Mouse (Mus musculus): ENCODE results near the gene Tectb. TPM values are rescaled to one million over a fixed set of nuclear protein-coding genes. Genes with fewer than 3 reads are reported as not detected.

Tectb gene
- polyA plus RNA-seq, 1 experiment: not detected

- H3K4me1 ChIP-seq (ENCODE audit: control insufficient read depth, insufficient read depth, insufficient read length, low read length): no peaks in the 10 kb centered on the region
- no peaks in the 10 kb centered on the region for H3K27me3 ChIP-seq (ENCODE audit: control insufficient read depth, insufficient read depth, low read length)
- H3K27ac ChIP-seq (ENCODE audit: insufficient read depth, low read depth, low read length): no peak overlapping the region
- WGBS: 78% methylated on average over 1 of the region's 1 CpGs
- TF ChIP-seq CTCF (IDR thresholded peaks at IDR 0.05; ENCODE audit: extremely low read depth, insufficient read length, insufficient replicate concordance, low read depth, low read length) (no peak), POLR2A (IDR thresholded peaks at IDR 0.05; ENCODE audit: low read depth, low read length) (no peak)
- H3K36me3 ChIP-seq (ENCODE audit: control insufficient read depth, insufficient read depth, low read length): no peaks in the 10 kb centered on the region
- no peak overlapping the region for H3K4me3 ChIP-seq (ENCODE audit: low read depth, low read length)
Observed at GRCm38 (mm10) chr19:55171585-55171984, 8.9 kb upstream of the Tectb start.

- WGBS: 93% methylated on average over 3 of the region's 3 CpGs
- Histone ChIP-seq H3K36me3 (ENCODE audit: control insufficient read depth, insufficient read depth, low read length) (no peaks in the 10 kb centered on the region), H3K27me3 (ENCODE audit: control insufficient read depth, insufficient read depth, low read length) (no peaks in the 10 kb centered on the region), H3K4me3 (ENCODE audit: low read depth, low read length) (no peak overlapping the region), H3K4me1 (ENCODE audit: control insufficient read depth, insufficient read depth, insufficient read length, low read length) (no peaks in the 10 kb centered on the region), H3K27ac (ENCODE audit: insufficient read depth, low read depth, low read length) (no peak overlapping the region)
- TF ChIP-seq CTCF (IDR thresholded peaks at IDR 0.05; ENCODE audit: extremely low read depth, insufficient read length, insufficient replicate concordance, low read depth, low read length) (no peak), POLR2A (IDR thresholded peaks at IDR 0.05; ENCODE audit: low read depth, low read length) (no peak)
Observed at GRCm38 (mm10) chr19:55177143-55177542, 3.4 kb upstream of the Tectb start.

- Histone ChIP-seq H3K36me3 (ENCODE audit: control insufficient read depth, insufficient read depth, low read length) (no peaks in the 10 kb centered on the region), H3K4me1 (ENCODE audit: control insufficient read depth, insufficient read depth, insufficient read length, low read length) (no peaks in the 10 kb centered on the region), H3K4me3 (ENCODE audit: low read depth, low read length) (no peak overlapping the region), H3K27ac (ENCODE audit: insufficient read depth, low read depth, low read length) (no peak overlapping the region), H3K27me3 (ENCODE audit: control insufficient read depth, insufficient read depth, low read length) (no peaks in the 10 kb centered on the region)
- 70% methylated on average over 7 of the region's 7 CpGs for WGBS
- no peak for TF ChIP-seq POLR2A (IDR thresholded peaks at IDR 0.05; ENCODE audit: low read depth, low read length)
Observed at GRCm38 (mm10) chr19:55184442-55184841, 3.9 kb downstream of the Tectb start.

GRCm38 (mm10) chr19:55185074-55185473, 4.5 kb downstream of the Tectb start:
- no peak overlapping the region for H3K4me3 ChIP-seq (ENCODE audit: low read depth, low read length)
- H3K27me3 ChIP-seq (ENCODE audit: control insufficient read depth, insufficient read depth, low read length): no peaks in the 10 kb centered on the region
- TF ChIP-seq POLR2A (IDR thresholded peaks at IDR 0.05; ENCODE audit: low read depth, low read length) (no peak), CTCF (IDR thresholded peaks at IDR 0.05; ENCODE audit: extremely low read depth, insufficient read length, insufficient replicate concordance, low read depth, low read length) (no peak)
- 76% methylated on average over 7 of the region's 7 CpGs for WGBS
- H3K4me1 ChIP-seq (ENCODE audit: control insufficient read depth, insufficient read depth, insufficient read length, low read length): no peaks in the 10 kb centered on the region
- no peak overlapping the region for H3K27ac ChIP-seq (ENCODE audit: insufficient read depth, low read depth, low read length)
- H3K36me3 ChIP-seq (ENCODE audit: control insufficient read depth, insufficient read depth, low read length): no peaks in the 10 kb centered on the region

GRCm38 (mm10) chr19:55185651-55186050, 5.1 kb downstream of the Tectb start:
- no peaks in the 10 kb centered on the region for H3K36me3 ChIP-seq (ENCODE audit: control insufficient read depth, insufficient read depth, low read length)
- H3K27ac ChIP-seq (ENCODE audit: insufficient read depth, low read depth, low read length): no peak overlapping the region
- no peaks in the 10 kb centered on the region for H3K27me3 ChIP-seq (ENCODE audit: control insufficient read depth, insufficient read depth, low read length)
- H3K4me1 ChIP-seq (ENCODE audit: control insufficient read depth, insufficient read depth, insufficient read length, low read length): no peaks in the 10 kb centered on the region
- no peak overlapping the region for H3K4me3 ChIP-seq (ENCODE audit: low read depth, low read length)
- TF ChIP-seq POLR2A (IDR thresholded peaks at IDR 0.05; ENCODE audit: low read depth, low read length) (no peak), CTCF (IDR thresholded peaks at IDR 0.05; ENCODE audit: extremely low read depth, insufficient read length, insufficient replicate concordance, low read depth, low read length) (no peak)
- WGBS: 69% methylated on average over 3 of the region's 3 CpGs

- 29% methylated on average over 5 of the region's 5 CpGs for WGBS
- H3K4me3 ChIP-seq (ENCODE audit: low read depth, low read length): no peak overlapping the region
- no peaks in the 10 kb centered on the region for H3K27me3 ChIP-seq (ENCODE audit: control insufficient read depth, insufficient read depth, low read length)
- TF ChIP-seq POLR2A (IDR thresholded peaks at IDR 0.05; ENCODE audit: low read depth, low read length) (no peak), CTCF (IDR thresholded peaks at IDR 0.05; ENCODE audit: extremely low read depth, insufficient read length, insufficient replicate concordance, low read depth, low read length) (no peak)
- H3K36me3 ChIP-seq (ENCODE audit: control insufficient read depth, insufficient read depth, low read length): no peaks in the 10 kb centered on the region
- H3K27ac ChIP-seq (ENCODE audit: insufficient read depth, low read depth, low read length): no peak overlapping the region
- H3K4me1 ChIP-seq (ENCODE audit: control insufficient read depth, insufficient read depth, insufficient read length, low read length): no peaks in the 10 kb centered on the region
Observed at GRCm38 (mm10) chr19:55190065-55190464, 9.5 kb downstream of the Tectb start.

GRCm38 (mm10) chr19:55191596-55191995, 11.1 kb downstream of the Tectb start:
- H3K4me3 ChIP-seq (ENCODE audit: low read depth, low read length): no peak overlapping the region
- no peaks in the 10 kb centered on the region for H3K36me3 ChIP-seq (ENCODE audit: control insufficient read depth, insufficient read depth, low read length)
- no peak overlapping the region for H3K27ac ChIP-seq (ENCODE audit: insufficient read depth, low read depth, low read length)
- no peak for TF ChIP-seq POLR2A (IDR thresholded peaks at IDR 0.05; ENCODE audit: low read depth, low read length)
- TF ChIP-seq CTCF (IDR thresholded peaks at IDR 0.05; ENCODE audit: extremely low read depth, insufficient read length, insufficient replicate concordance, low read depth, low read length): no peak
- WGBS: 67% methylated on average over 2 of the region's 2 CpGs
- H3K4me1 ChIP-seq (ENCODE audit: control insufficient read depth, insufficient read depth, insufficient read length, low read length): no peaks in the 10 kb centered on the region
- H3K27me3 ChIP-seq (ENCODE audit: control insufficient read depth, insufficient read depth, low read length): no peaks in the 10 kb centered on the region

Measured in small intestine, adult 2 months (tissue).